Mouse (Mus musculus) neural tube, postnatal 0 days (tissue): ENCODE data around the gene Gsn. TPM values are rescaled to one million over a fixed set of nuclear protein-coding genes. Genes with fewer than 3 reads are reported as not detected.

Source experiments
- polyA plus RNA-seq: library from polyadenylated mRNA; unstranded; fragments of >200 nt; fragmentation: Nextera tagmentation; extraction: Ambion mirVana; gene quantifications from 2 replicates; pipeline ENCODE4 v1.2.1, GENCODE M21; 2015

The Gsn gene
- 56.2 and 93.3 TPM in 2 replicates for polyA plus RNA-seq

GRCm38 (mm10) chr2:35255885-35256833, at the start of gene Gsn:
TSS of gene Gsn (plus strand) at chr2:35256380.

DNA sequence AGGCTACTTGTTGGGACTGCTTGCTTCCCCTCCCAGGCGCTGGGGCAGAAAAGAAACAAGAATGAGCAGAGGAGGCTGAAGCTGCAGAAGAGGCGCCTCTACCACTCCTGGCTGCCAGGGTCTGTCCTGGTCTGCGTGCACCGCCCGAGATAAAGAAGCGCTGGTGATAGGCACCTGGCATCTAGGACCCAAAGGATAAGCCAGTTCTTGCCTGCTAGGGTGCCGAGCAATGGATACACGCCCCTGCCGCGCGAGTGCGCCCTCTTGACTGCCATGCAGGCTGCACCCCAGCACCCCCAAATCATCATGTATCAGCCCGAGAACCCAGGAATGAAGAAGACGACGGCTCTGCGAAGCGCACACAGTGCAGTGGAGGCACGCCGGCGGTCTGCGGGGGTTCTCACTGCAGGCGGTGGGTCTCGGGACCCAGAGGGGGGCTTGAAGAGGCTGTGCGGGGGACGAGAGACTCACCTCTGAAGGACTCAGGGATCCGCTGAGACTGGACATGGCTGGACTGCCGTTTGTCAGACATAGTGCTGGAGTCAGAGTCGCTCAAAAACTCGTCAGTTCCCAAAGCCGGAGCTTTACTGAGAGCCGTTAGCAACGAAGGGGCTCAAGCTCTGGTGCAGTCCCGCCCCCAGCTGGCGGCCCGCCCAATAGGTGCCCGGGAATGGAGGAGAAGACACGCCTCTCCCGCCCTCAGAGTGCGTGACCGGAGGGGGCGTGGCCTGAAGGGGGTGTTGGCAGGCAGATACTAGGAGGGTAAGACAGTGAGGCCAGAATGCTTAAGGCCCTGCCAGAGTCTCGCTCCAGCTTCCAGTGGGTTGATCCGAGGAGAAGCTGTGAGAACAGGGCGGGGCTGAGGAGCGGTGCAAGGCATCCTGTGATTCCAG, 80.5 kb downstream of the Gsn start, which contains the start of gene Stom:
Gene Stom (minus strand): TSS at position 589 of the 893 bp plus-strand sequence.

Other genes starting within 250 kb of the Gsn start
- gene Hc, start 194.9 kb upstream of the Gsn start, polyA plus RNA-seq: 0.57 and 1.3 TPM in 2 replicates
- gene AI182371, start 154.8 kb upstream of the Gsn start, polyA plus RNA-seq: 0.23 and 0.28 TPM in 2 replicates
- gene Cntrl, start 146.9 kb upstream of the Gsn start, polyA plus RNA-seq: 8.5 and 9.3 TPM in 2 replicates
- 453 and 536 TPM in 2 replicates for gene Rab14, start 55.3 kb upstream of the Gsn start, polyA plus RNA-seq
- gene Stom, start 80.6 kb downstream of the Gsn start, polyA plus RNA-seq: 24.4 and 25.3 TPM in 2 replicates
- not detected in 2 replicates for gene 4930568D16Rik, start 111.3 kb downstream of the Gsn start, polyA plus RNA-seq
- not detected in 2 replicates for gene 4930402F06Rik, start 140.8 kb downstream of the Gsn start, polyA plus RNA-seq
- gene Ggta1, start 206.9 kb downstream of the Gsn start, polyA plus RNA-seq: 4.9 and 5.3 TPM in 2 replicates